Mouse (Mus musculus): ENCODE measurements around the gene Hyls1.
"Not testable (repeated sequence)": the region's sequence is repeated elsewhere in the genome, so short reads cannot be mapped to it uniquely, and the experiment has no call there.

Hyls1 gene

GRCm38 (mm10) chr9:35569571-35570534 is at the start of gene Hyls1, which contains the start of gene Pate2:
Gene Hyls1 (minus strand): TSS chr9:35570398.
Gene Pate2 (plus strand): TSS chr9:35570284.
- peak; percentile 90 to 91 for DNase-seq (ENCODE audit: low spot score in 2 of 2)

- DNase-seq (ENCODE audit: low spot score in 2 of 2): not testable (repeated sequence)
Observed at GRCm38 (mm10) chr9:35616784-35617183, 46.6 kb upstream of the Hyls1 start.

- DNase-seq (ENCODE audit: low spot score in 2 of 2): no peak
Observed at GRCm38 (mm10) chr9:35614005-35614404, 43.8 kb upstream of the Hyls1 start.

GRCm38 (mm10) chr9:35611841-35612240 is 41.6 kb upstream of the Hyls1 start, which contains the start of gene Pate4:
Gene Pate4 (minus strand): TSS chr9:35611941.
- no peak for DNase-seq (ENCODE audit: low spot score in 2 of 2)

GRCm38 (mm10) chr9:35607647-35608405 is 37.6 kb upstream of the Hyls1 start:
- no peak for DNase-seq (ENCODE audit: low spot score in 2 of 2)

- no peak for DNase-seq (ENCODE audit: low spot score in 2 of 2)
Observed at GRCm38 (mm10) chr9:35592903-35593302, 22.7 kb upstream of the Hyls1 start.

- DNase-seq (ENCODE audit: low spot score in 2 of 2): no peak
Observed at GRCm38 (mm10) chr9:35587674-35588073, 17.5 kb upstream of the Hyls1 start.

GRCm38 (mm10) chr9:35574416-35574815 is 4.2 kb upstream of the Hyls1 start:
- no peak for DNase-seq (ENCODE audit: low spot score in 2 of 2)

- DNase-seq (ENCODE audit: low spot score in 2 of 2): no peak
Observed at GRCm38 (mm10) chr9:35570663-35571062, 465 bp upstream of the Hyls1 start.

- DNase-seq (ENCODE audit: low spot score in 2 of 2): no peak
Observed at GRCm38 (mm10) chr9:35567995-35568394, 2.2 kb downstream of the Hyls1 start.

- no peak for DNase-seq (ENCODE audit: low spot score in 2 of 2)
Observed at GRCm38 (mm10) chr9:35564536-35565240, 5.5 kb downstream of the Hyls1 start.

- DNase-seq (ENCODE audit: low spot score in 2 of 2): no peak
Observed at GRCm38 (mm10) chr9:35561583-35561982, 8.6 kb downstream of the Hyls1 start.

GRCm38 (mm10) chr9:35561076-35561475 is 9.1 kb downstream of the Hyls1 start:
- DNase-seq (ENCODE audit: low spot score in 2 of 2): no peak

- DNase-seq (ENCODE audit: low spot score in 2 of 2): peak; percentile 77 to 81
Observed at GRCm38 (mm10) chr9:35559009-35559890, 10.9 kb downstream of the Hyls1 start.

GRCm38 (mm10) chr9:35558257-35559008 is 11.8 kb downstream of the Hyls1 start, which contains the start of the genes Ddx25 and Pus3:
Gene Ddx25 (minus strand): TSS chr9:35558528.
Gene Pus3 (plus strand): TSS chr9:35558595.
- peak; percentile 23 to 38 for DNase-seq (ENCODE audit: low spot score in 2 of 2)

- DNase-seq (ENCODE audit: low spot score in 2 of 2): no peak
Observed at GRCm38 (mm10) chr9:35556494-35557102, 13.6 kb downstream of the Hyls1 start.

GRCm38 (mm10) chr9:35548455-35548854 is 21.7 kb downstream of the Hyls1 start:
- no peak for DNase-seq (ENCODE audit: low spot score in 2 of 2)

GRCm38 (mm10) chr9:35546745-35547144 is 23.5 kb downstream of the Hyls1 start:
- no peak for DNase-seq (ENCODE audit: low spot score in 2 of 2)

- no peak for DNase-seq (ENCODE audit: low spot score in 2 of 2)
Observed at GRCm38 (mm10) chr9:35545704-35546103, 24.5 kb downstream of the Hyls1 start.
